Mouse (Mus musculus) layer of hippocampus, adult 2 months (tissue): ENCODE results near the gene Map4k4. TPM values are rescaled to one million over a fixed set of nuclear protein-coding genes. Genes with fewer than 3 reads are reported as not detected.

Source experiments
- DNase-seq, 2 experiments: peaks; one replicate each; pipeline ENCODE4 v3.0.0; 2022; ENCODE audit warnings: low spot score in 2 of 2
- H3K27ac ChIP-seq: fragments of 200-600 bp; 2 replicates; pipeline ENCODE4 v1.8.1; 2022
- H3K4me3 ChIP-seq: fragments of 200-600 bp; 2 replicates; pipeline ENCODE4 v1.8.1; 2022; ENCODE audit warnings: mild to moderate bottlenecking
- CTCF ChIP-seq: fragments of 200-600 bp; conservative IDR thresholded peaks from 2 replicates; pipeline ENCODE4 v1.8.1; 2022; ENCODE audit warnings: antibody characterized with exemption, mild to moderate bottlenecking, moderate library complexity
- total RNA-seq, 2 experiments: library from RNA; stranded (reverse); gene quantifications; 2 replicates each; pipeline ENCODE4 v1.2.3; 2021

Map4k4 gene
- total RNA-seq, 2 experiments from 2014 or later = 134 to 145 TPM

- H3K4me3 ChIP-seq = no peak overlapping the region
- TF ChIP-seq CTCF = no peak
These were observed 130.9 kb downstream of the Map4k4 start for GRCm38 (mm10) chr1:40031626-40032025.

DNA sequence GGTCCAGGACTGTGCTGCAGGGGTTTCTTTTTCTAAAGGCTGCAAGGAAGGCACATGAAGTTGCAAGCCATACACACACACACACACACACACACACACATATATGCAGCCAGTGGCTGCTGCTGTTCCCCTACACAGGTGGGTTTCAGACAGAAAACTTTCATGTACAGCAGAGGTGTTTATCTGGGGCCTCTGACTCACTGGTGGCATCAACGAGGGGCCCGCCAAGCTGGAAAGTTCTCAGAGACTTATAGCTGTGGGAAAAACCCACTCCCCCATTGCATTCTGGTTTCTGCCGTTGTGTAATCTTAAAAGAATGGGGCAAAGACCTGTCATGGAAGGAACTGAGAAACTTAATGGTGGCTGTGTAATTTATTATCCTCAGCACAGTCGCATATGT, 132.6 kb downstream of the Map4k4 start:
- no peak for TF ChIP-seq CTCF
- H3K4me3 ChIP-seq = no peak overlapping the region
- DNase-seq = no peak
- no peak overlapping the region for H3K27ac ChIP-seq

More at GRCm38 (mm10) chr1:40031626-40032025, 130.9 kb downstream of the Map4k4 start:
- no peak for DNase-seq
- no peak overlapping the region for H3K27ac ChIP-seq

GRCm38 (mm10) chr1:40033743-40034420, 133.2 kb downstream of the Map4k4 start:
- no peak overlapping the region for H3K4me3 ChIP-seq
- DNase-seq = no peak
- 0 out of 2 replicates have a peak overlapping the region, but pooled peaks have one; percentile 41 for H3K27ac ChIP-seq
- no peak for TF ChIP-seq CTCF

GRCm38 (mm10) chr1:40037831-40038230, 137.1 kb downstream of the Map4k4 start:
- no peak for TF ChIP-seq CTCF
- DNase-seq = no peak

GRCm38 (mm10) chr1:40045686-40046085, 145.0 kb downstream of the Map4k4 start:
- no peak overlapping the region for H3K4me3 ChIP-seq
- no peak overlapping the region for H3K27ac ChIP-seq
- no peak for TF ChIP-seq CTCF
- no peak for DNase-seq

More at GRCm38 (mm10) chr1:40037831-40038230, 137.1 kb downstream of the Map4k4 start:
- Histone ChIP-seq H3K27ac (no peak overlapping the region), H3K4me3 (no peak overlapping the region)

DNA sequence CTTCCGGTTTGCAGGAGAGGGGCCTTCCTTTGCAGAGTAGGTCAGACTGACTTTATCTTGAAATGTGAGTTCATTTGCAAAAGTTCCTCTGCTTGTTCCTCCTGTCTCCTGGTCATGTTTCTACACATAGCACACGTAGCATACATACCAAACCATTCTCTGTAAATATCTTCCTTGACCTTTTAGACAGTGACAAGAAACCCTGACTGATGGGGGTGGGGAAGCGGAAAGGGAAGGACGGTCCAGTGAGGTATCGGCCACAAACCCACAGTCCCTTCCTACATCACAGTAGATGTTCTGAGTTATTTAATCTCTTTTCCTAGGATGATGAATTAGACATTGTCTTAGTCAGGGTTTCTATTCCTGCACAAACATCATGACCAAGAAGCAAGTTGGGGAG, 145.9 kb downstream of the Map4k4 start:
- Histone ChIP-seq H3K4me3 (no peak overlapping the region), H3K27ac (no peak overlapping the region)
- TF ChIP-seq CTCF = no peak
- DNase-seq = no peak

GRCm38 (mm10) chr1:40051157-40051556, 150.4 kb downstream of the Map4k4 start:
- Histone ChIP-seq H3K27ac (no peak overlapping the region), H3K4me3 (no peak overlapping the region)
- TF ChIP-seq CTCF = no peak
- no peak for DNase-seq

GRCm38 (mm10) chr1:40052156-40052555, 151.4 kb downstream of the Map4k4 start:
- Histone ChIP-seq H3K4me3 (no peak overlapping the region), H3K27ac (no peak overlapping the region)
- no peak for DNase-seq
- no peak for TF ChIP-seq CTCF

GRCm38 (mm10) chr1:40053071-40053470, 152.4 kb downstream of the Map4k4 start:
- Histone ChIP-seq H3K4me3 (no peak overlapping the region), H3K27ac (no peak overlapping the region)
- no peak for TF ChIP-seq CTCF
- no peak for DNase-seq

DNA sequence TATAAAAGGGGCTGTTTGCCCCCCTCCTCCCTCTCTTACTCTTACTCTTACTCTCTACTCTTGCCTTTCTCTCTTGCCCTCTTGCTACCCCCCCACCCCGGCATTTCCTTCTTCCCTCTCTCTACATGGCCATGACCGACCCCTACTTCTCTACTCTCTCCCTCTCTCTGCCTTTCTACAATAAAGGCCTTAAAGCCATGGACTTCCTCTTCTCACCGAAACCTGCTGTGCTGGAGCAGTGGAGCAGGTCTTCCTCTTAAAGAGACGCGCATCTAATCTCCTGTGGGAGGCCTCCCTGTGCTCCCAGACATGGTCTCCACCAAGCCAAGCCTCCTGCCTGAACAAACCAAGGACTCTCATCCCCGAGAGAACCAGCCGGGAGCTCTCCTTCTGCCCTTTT, 154.3 kb downstream of the Map4k4 start:
- DNase-seq = no peak
- no peak for TF ChIP-seq CTCF
- Histone ChIP-seq H3K27ac (no peak overlapping the region), H3K4me3 (no peak overlapping the region)

GRCm38 (mm10) chr1:40055963-40056362, 155.2 kb downstream of the Map4k4 start:
- no peak for TF ChIP-seq CTCF
- no peak for DNase-seq
- Histone ChIP-seq H3K27ac (no peak overlapping the region), H3K4me3 (no peak overlapping the region)

GRCm38 (mm10) chr1:40057351-40057750, 156.6 kb downstream of the Map4k4 start:
- Histone ChIP-seq H3K4me3 (no peak overlapping the region), H3K27ac (no peak overlapping the region)
- DNase-seq = no peak
- no peak for TF ChIP-seq CTCF

DNA sequence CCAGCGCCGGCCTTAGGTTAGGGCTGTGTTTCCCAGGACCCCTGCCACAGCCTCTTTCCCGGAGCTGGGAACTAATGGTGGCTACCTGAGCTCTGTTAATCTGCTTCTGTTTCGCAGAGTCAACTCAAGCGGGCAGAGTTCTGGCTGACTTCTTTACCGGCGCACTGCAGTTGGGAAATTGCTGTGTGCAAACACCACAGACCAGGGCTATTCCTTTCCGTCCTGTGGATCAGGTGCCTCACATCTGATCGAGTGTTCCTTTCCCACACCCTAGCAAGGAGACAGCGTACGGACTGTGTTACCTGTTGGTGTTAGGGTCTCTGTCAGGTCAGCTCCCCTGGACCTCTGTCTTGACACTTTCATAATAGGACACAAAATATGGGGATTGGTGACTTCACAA, 157.3 kb downstream of the Map4k4 start:
- no peak for DNase-seq
- no peak for TF ChIP-seq CTCF
- no peak overlapping the region for H3K4me3 ChIP-seq
- H3K27ac ChIP-seq = no peak overlapping the region

DNA sequence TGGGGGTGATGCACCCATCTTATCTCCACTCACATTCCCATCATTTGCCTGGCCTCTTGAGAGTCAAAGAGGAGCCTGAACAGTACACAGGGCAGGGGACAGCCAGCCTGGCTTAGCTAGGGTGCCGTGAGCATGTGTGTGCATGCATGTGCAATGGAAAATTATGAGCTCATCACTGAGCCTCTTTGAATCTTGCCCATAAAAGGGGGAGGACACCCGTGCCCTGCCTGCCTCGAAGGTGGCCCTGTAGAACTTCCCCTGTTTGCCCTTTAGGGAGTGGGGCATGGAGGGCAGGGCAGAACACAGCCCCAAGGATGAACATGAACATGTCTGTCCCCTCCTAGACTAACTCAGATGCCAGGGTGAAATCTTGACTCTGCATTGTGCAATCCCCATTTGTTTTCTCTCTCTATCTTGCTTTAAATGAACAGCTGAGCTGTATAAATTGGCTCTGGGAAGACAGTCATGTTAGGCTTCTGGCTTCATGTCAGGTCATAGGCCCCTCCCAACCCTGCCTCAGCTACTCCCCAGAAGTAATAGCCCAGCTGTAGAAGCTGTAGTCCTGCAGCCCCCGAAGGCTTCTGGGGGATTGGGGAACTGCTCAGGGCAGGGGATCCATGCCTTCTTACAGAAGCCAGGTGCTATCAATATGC, 158.5 kb downstream of the Map4k4 start:
- no peak overlapping the region for H3K27ac ChIP-seq
- no peak overlapping the region for H3K4me3 ChIP-seq
- TF ChIP-seq CTCF = no peak
- DNase-seq = no peak
